Mouse (Mus musculus): Measurements from ENCODE around the gene Gimap1. TPM values are rescaled to one million over a fixed set of nuclear protein-coding genes. Genes with fewer than 3 reads are reported as not detected.

Gene Gimap1
- polyA plus RNA-seq (2012; ENCODE audit: insufficient read depth, insufficient read length, missing spikeins): 2.0 and 3.2 TPM in 2 replicates

- peaks cover 12% of the 10 kb centered on the region for H3K4me1 ChIP-seq (ENCODE audit: control insufficient read depth, insufficient read depth, insufficient read length, low read length)
- H3K27ac ChIP-seq (replicated peaks; ENCODE audit: low read depth, low read length): peak within 1 kb of the TSS; percentile 98
- H3K4me3 ChIP-seq (ENCODE audit: insufficient read depth, low read depth, low read length): peak within 1 kb of the TSS; percentile 87
Observed at GRCm38 (mm10) chr6:48738961-48739779, at the start of gene Gimap1. TSS of gene Gimap1 (plus strand) at chr6:48739054.

DNA sequence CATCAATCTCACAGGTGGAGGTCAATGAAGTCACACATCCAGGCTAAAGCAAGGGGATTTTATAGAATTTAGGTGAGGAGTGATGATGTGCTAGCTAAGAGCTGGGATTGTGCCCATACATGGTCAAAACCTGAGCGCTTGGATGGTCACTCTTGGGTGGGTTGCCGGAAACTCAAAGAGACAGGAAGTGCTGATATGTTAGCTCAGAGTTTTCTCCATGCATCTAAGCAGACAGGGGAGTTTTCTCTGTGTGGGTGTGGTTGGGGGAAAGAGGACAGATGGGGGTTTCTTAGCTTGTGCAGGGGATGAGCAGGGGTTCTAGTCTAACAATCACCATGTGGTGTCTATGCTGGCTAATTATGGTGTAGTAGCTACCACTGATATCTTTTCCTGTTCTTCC is 49.5 kb upstream of the Gimap1 start:
- Histone ChIP-seq H3K4me3 (ENCODE audit: insufficient read depth, low read depth, low read length) (no peak overlapping the region), H3K4me1 (ENCODE audit: control insufficient read depth, insufficient read depth, insufficient read length, low read length) (peaks cover 19% of the 10 kb centered on the region; the same call in 1 of the 2 replicates), H3K27ac (replicated peaks; ENCODE audit: low read depth, low read length) (peak overlapping the region; percentile 86)

- no peak overlapping the region for H3K27ac ChIP-seq (replicated peaks; ENCODE audit: low read depth, low read length)
- no peak overlapping the region for H3K4me3 ChIP-seq (ENCODE audit: insufficient read depth, low read depth, low read length)
- H3K4me1 ChIP-seq (ENCODE audit: control insufficient read depth, insufficient read depth, insufficient read length, low read length): peaks cover 12% of the 10 kb centered on the region; the same call in 1 of the 2 replicates
Observed at GRCm38 (mm10) chr6:48692962-48693361, 45.9 kb upstream of the Gimap1 start.

DNA sequence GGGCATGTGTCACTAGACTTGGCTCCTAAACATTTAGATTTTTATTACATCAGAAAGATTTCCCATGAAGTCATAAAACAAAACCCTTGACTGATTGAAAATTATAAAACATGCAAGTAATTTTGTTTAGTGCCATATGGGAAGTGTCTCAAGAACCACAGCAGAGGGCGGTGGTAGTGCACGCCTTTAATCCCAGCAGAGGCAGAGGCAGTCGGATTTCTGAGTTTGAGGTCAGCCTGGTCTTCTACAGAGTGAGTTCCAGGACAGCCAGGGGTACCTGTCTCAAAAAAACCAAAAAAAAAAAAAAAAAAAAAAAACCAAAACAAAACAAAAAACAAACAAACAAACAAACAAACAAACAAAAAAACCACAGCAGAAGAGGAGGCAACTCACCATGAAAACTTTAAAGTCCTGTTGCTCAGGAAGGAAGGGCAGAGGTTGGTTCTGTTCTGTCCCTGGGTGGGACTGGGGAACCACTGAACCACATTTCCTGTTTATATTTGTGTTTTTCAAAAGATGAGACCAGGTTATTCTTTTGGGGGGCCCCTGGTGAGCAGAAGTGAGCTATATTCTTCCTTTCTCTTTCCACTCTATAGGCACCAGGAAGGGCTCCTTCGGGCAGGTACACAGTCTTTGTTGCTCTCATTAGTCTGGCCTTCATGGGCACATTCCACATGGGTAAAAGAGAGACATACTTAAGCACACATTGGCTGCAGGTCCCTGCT is 41.9 kb upstream of the Gimap1 start:
- Histone ChIP-seq H3K4me3 (ENCODE audit: insufficient read depth, low read depth, low read length) (no peak overlapping the region), H3K4me1 (ENCODE audit: control insufficient read depth, insufficient read depth, insufficient read length, low read length) (peaks cover 22% of the 10 kb centered on the region), H3K27ac (replicated peaks; ENCODE audit: low read depth, low read length) (peak overlapping the region; percentile 99)

DNA sequence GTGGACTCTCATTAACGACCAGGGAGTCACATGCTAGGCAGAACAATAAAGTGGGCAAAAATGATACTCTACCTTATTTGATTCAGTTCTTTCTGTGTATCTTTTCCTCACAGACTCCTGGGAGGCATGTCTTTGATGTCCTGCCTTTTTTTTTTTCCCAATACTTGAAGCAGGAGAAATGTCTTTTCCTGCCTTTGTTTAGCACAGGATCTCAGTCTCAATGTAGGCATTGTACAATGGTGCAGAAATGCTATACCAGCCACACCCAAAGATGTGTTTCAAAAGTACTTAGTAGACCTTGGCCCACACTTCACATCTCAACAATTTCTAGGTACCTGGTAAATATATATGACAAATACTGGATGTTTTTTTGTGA is 41.3 kb upstream of the Gimap1 start:
- Histone ChIP-seq H3K27ac (replicated peaks; ENCODE audit: low read depth, low read length) (peak overlapping the region; percentile 99), H3K4me1 (ENCODE audit: control insufficient read depth, insufficient read depth, insufficient read length, low read length) (peaks cover 27% of the 10 kb centered on the region), H3K4me3 (ENCODE audit: insufficient read depth, low read depth, low read length) (no peak overlapping the region)

- Histone ChIP-seq H3K4me1 (ENCODE audit: control insufficient read depth, insufficient read depth, insufficient read length, low read length) (peaks cover 33% of the 10 kb centered on the region), H3K27ac (replicated peaks; ENCODE audit: low read depth, low read length) (peak overlapping the region; percentile 79), H3K4me3 (ENCODE audit: insufficient read depth, low read depth, low read length) (no peak overlapping the region)
Observed at GRCm38 (mm10) chr6:48698066-48698856, 40.6 kb upstream of the Gimap1 start.

- peaks cover 35% of the 10 kb centered on the region for H3K4me1 ChIP-seq (ENCODE audit: control insufficient read depth, insufficient read depth, insufficient read length, low read length)
- peak overlapping the region; percentile 79 for H3K27ac ChIP-seq (replicated peaks; ENCODE audit: low read depth, low read length)
- H3K4me3 ChIP-seq (ENCODE audit: insufficient read depth, low read depth, low read length): no peak overlapping the region
Observed at GRCm38 (mm10) chr6:48698888-48699287, 40.0 kb upstream of the Gimap1 start.

DNA sequence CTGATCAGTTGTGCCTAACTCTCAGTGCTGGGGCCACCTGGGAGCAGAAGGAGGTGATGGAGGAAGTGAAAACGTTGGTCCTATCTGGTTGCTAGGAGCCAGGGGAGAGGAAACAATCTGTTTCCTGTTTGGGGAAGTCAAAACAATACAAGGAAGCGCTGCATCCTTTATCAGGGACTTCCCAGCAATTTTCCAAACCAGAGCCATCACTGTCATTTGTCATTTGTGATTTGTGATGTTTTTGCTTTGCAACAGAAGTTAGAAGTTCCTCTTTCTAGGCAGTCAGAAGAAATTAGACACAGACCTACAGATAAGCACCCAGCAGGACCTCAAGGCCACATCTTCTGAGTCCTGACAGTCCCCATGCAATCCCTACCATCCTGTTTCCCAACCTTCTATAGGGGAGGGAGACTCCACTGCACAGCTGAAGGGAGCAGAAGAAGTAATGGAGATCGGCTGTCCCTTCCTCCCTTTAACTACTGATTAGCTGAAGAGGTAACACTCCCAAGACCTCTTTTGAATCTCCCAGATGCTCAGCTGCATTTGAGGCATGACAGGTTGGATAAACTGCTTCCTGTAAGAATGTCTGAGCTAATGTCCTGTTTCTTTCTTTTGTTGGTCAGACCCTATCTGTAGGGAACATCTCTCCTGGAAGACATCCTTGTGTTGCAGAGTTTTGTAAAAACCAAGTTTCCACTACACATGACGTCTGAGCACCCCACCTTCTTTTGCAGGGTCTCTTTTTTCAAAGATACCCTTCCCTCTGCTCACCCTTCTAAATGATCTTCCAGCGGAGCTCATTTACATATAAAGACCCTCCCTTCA is 38.4 kb upstream of the Gimap1 start:
- peak overlapping the region; percentile 5; the same call in 1 of the 2 replicates for H3K4me3 ChIP-seq (ENCODE audit: insufficient read depth, low read depth, low read length)
- H3K4me1 ChIP-seq (ENCODE audit: control insufficient read depth, insufficient read depth, insufficient read length, low read length): peaks cover 38% of the 10 kb centered on the region
- H3K27ac ChIP-seq (replicated peaks; ENCODE audit: low read depth, low read length): peak overlapping the region; percentile 97

GRCm38 (mm10) chr6:48702146-48702545 is 36.7 kb upstream of the Gimap1 start:
- peaks cover 37% of the 10 kb centered on the region for H3K4me1 ChIP-seq (ENCODE audit: control insufficient read depth, insufficient read depth, insufficient read length, low read length)
- no peak overlapping the region for H3K4me3 ChIP-seq (ENCODE audit: insufficient read depth, low read depth, low read length)
- H3K27ac ChIP-seq (replicated peaks; ENCODE audit: low read depth, low read length): peak overlapping the region; percentile 90

GRCm38 (mm10) chr6:48702601-48703000 is 36.3 kb upstream of the Gimap1 start:
- Histone ChIP-seq H3K4me3 (ENCODE audit: insufficient read depth, low read depth, low read length) (no peak overlapping the region), H3K27ac (replicated peaks; ENCODE audit: low read depth, low read length) (peak overlapping the region; percentile 90), H3K4me1 (ENCODE audit: control insufficient read depth, insufficient read depth, insufficient read length, low read length) (peaks cover 34% of the 10 kb centered on the region)

- H3K27ac ChIP-seq (replicated peaks; ENCODE audit: low read depth, low read length): peak overlapping the region; percentile 98; the same call in 1 of the 2 replicates
- no peak overlapping the region for H3K4me3 ChIP-seq (ENCODE audit: insufficient read depth, low read depth, low read length)
- H3K4me1 ChIP-seq (ENCODE audit: control insufficient read depth, insufficient read depth, insufficient read length, low read length): peaks cover 28% of the 10 kb centered on the region
Observed at GRCm38 (mm10) chr6:48704146-48704545, 34.7 kb upstream of the Gimap1 start.

- H3K27ac ChIP-seq (replicated peaks; ENCODE audit: low read depth, low read length): peak overlapping the region; percentile 98
- H3K4me3 ChIP-seq (ENCODE audit: insufficient read depth, low read depth, low read length): peak overlapping the region; percentile 72
- H3K4me1 ChIP-seq (ENCODE audit: control insufficient read depth, insufficient read depth, insufficient read length, low read length): peaks cover 22% of the 10 kb centered on the region
Observed at GRCm38 (mm10) chr6:48706130-48706529, 32.7 kb upstream of the Gimap1 start.

DNA sequence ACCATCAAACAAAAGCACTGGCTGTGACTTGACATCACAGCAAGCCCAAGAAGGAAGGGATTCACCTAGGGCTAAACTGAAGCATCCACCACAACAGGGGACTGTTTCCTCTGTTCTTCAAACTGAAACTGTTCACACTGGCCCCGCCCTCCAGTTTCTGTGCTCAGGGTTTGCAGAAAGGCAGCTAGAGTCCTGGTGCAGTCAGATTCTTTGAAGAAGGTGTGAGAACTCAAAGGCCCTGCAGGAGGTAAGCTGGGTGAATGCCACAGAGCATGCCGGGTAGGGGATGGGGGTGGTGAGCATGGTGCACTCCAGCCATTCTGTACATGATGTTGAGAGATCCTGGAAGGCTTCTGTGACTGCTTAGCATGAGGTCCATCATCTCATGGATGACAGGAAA is 20.4 kb upstream of the Gimap1 start, which contains the start of the genes Gm28053 and Gimap7:
Gene Gm28053, plus strand, starts transcription at position 153 of the 400 bp plus-strand sequence.
Gene Gimap7, plus strand, starts transcription at position 167 of the 400 bp plus-strand sequence.
- Histone ChIP-seq H3K27ac (replicated peaks; ENCODE audit: low read depth, low read length) (no peak within 1 kb of the TSS), H3K4me1 (ENCODE audit: control insufficient read depth, insufficient read depth, insufficient read length, low read length) (no peaks in the 10 kb centered on the region), H3K4me3 (ENCODE audit: insufficient read depth, low read depth, low read length) (no peak within 1 kb of the TSS)

DNA sequence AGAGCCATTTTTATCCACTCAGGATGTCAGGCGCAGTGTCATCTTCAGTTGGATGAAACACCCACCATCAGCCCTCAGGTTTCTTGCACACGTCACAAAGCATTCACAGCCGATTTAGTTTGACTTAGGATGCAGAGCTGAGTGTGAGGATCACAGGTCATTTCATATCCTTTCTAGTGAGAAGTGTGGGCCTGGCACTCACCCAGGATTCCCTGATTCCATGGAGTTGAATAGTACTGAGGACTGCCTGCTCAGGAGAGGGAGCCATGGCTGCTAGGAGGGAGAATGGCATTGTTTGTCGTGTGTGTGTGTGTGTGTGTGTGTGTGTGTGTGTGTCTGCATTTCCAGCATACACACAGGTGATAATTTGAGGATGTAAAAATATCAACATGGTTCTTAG is 18.5 kb upstream of the Gimap1 start:
- no peak overlapping the region for H3K4me3 ChIP-seq (ENCODE audit: insufficient read depth, low read depth, low read length)
- H3K4me1 ChIP-seq (ENCODE audit: control insufficient read depth, insufficient read depth, insufficient read length, low read length): no peaks in the 10 kb centered on the region
- H3K27ac ChIP-seq (replicated peaks; ENCODE audit: low read depth, low read length): no peak overlapping the region
